Mouse (Mus musculus): Measurements from ENCODE around the gene Disp3. TPM values are rescaled to one million over a fixed set of nuclear protein-coding genes. Genes with fewer than 3 reads are reported as not detected.

Disp3 gene
- polyA plus RNA-seq, 1 experiment from 2014 or later, result 7.8 TPM

- no peak overlapping the region for H3K4me2 ChIP-seq (replicated peaks)
- ATAC-seq (ENCODE audit: low FRiP score, low read depth), result peak; percentile 41; the same call in 1 of the 2 replicates
- H3K9ac ChIP-seq (replicated peaks), result no peak overlapping the region
- H3K4me3 ChIP-seq, result no peak overlapping the region
- H3K4me1 ChIP-seq, result peaks cover 19% of the 10 kb centered on the region
- no peaks in the 10 kb centered on the region for H3K9me3 ChIP-seq
- H3K27ac ChIP-seq (replicated peaks), result no peak overlapping the region
- H3K27me3 ChIP-seq, result peaks cover 47% of the 10 kb centered on the region
- no peaks in the 10 kb centered on the region for H3K36me3 ChIP-seq
- 53% methylated on average over 5 of the region's 5 CpGs for WGBS
Observed at GRCm38 (mm10) chr4:148214460-148215136, 73.2 kb downstream of the Disp3 start.

GRCm38 (mm10) chr4:148204873-148205232 lies 82.9 kb downstream of the Disp3 start:
- no peak for ATAC-seq (ENCODE audit: low FRiP score, low read depth)
- Histone ChIP-seq H3K4me3 (no peak overlapping the region), H3K9me3 (no peaks in the 10 kb centered on the region), H3K4me2 (replicated peaks) (no peak overlapping the region), H3K27me3 (no peaks in the 10 kb centered on the region), H3K27ac (replicated peaks) (peak overlapping the region; percentile 15), H3K9ac (replicated peaks) (no peak overlapping the region), H3K36me3 (no peaks in the 10 kb centered on the region), H3K4me1 (no peaks in the 10 kb centered on the region; the same call in 1 of the 2 replicates)
- WGBS, result 59% methylated on average over 6 of the region's 6 CpGs

GRCm38 (mm10) chr4:148204061-148204872 lies 83.5 kb downstream of the Disp3 start:
- Histone ChIP-seq H3K9me3 (no peaks in the 10 kb centered on the region), H3K36me3 (no peaks in the 10 kb centered on the region), H3K27me3 (peaks cover 4% of the 10 kb centered on the region; the same call in 1 of the 2 replicates), H3K4me3 (no peak overlapping the region), H3K9ac (replicated peaks) (no peak overlapping the region), H3K4me2 (replicated peaks) (no peak overlapping the region), H3K27ac (replicated peaks) (peak overlapping the region; percentile 15), H3K4me1 (no peaks in the 10 kb centered on the region; the same call in 1 of the 2 replicates)
- whole genome bisulfite sequencing, result 46% methylated on average over 15 of the region's 15 CpGs
- ATAC-seq (ENCODE audit: low FRiP score, low read depth), result no peak

GRCm38 (mm10) chr4:148203557-148203956 lies 84.2 kb downstream of the Disp3 start:
- H3K4me3 ChIP-seq, result no peak overlapping the region
- no peaks in the 10 kb centered on the region for H3K36me3 ChIP-seq
- H3K4me2 ChIP-seq (replicated peaks), result no peak overlapping the region
- no peak overlapping the region for H3K9ac ChIP-seq (replicated peaks)
- 97% methylated on average over 2 of the region's 2 CpGs for WGBS
- H3K9me3 ChIP-seq, result no peaks in the 10 kb centered on the region
- no peak for ATAC-seq (ENCODE audit: low FRiP score, low read depth)
- H3K27ac ChIP-seq (replicated peaks), result no peak overlapping the region
- H3K27me3 ChIP-seq, result peaks cover 10% of the 10 kb centered on the region; the same call in 1 of the 2 replicates
- H3K4me1 ChIP-seq, result peaks cover 6% of the 10 kb centered on the region

GRCm38 (mm10) chr4:148198721-148199120 lies 89.0 kb downstream of the Disp3 start:
- Histone ChIP-seq H3K4me3 (no peak overlapping the region), H3K27ac (replicated peaks) (no peak overlapping the region), H3K4me1 (peaks cover 13% of the 10 kb centered on the region), H3K36me3 (no peaks in the 10 kb centered on the region), H3K9me3 (no peaks in the 10 kb centered on the region), H3K4me2 (replicated peaks) (no peak overlapping the region), H3K27me3 (peaks cover 13% of the 10 kb centered on the region; the same call in 1 of the 2 replicates), H3K9ac (replicated peaks) (peak overlapping the region; percentile 15; the same call in 1 of the 2 replicates)
- 33% methylated on average over 10 of the region's 10 CpGs for WGBS
- ATAC-seq (ENCODE audit: low FRiP score, low read depth), result no peak

- Histone ChIP-seq H3K9me3 (no peaks in the 10 kb centered on the region), H3K4me2 (replicated peaks) (no peak overlapping the region), H3K27me3 (peaks cover 15% of the 10 kb centered on the region; the same call in 1 of the 2 replicates), H3K36me3 (no peaks in the 10 kb centered on the region), H3K4me3 (no peak overlapping the region), H3K9ac (replicated peaks) (no peak overlapping the region), H3K4me1 (peaks cover 24% of the 10 kb centered on the region), H3K27ac (replicated peaks) (no peak overlapping the region)
- no peak for ATAC-seq (ENCODE audit: low FRiP score, low read depth)
Observed at GRCm38 (mm10) chr4:148194400-148194799, 93.4 kb downstream of the Disp3 start.

GRCm38 (mm10) chr4:148192707-148193245 lies 95.0 kb downstream of the Disp3 start:
- peak; percentile 50; the same call in 1 of the 2 replicates for ATAC-seq (ENCODE audit: low FRiP score, low read depth)
- H3K27me3 ChIP-seq, result peaks cover 7% of the 10 kb centered on the region; the same call in 1 of the 2 replicates

More at GRCm38 (mm10) chr4:148192707-148193245, 95.0 kb downstream of the Disp3 start:
- H3K36me3 ChIP-seq, result no peaks in the 10 kb centered on the region
- H3K4me1 ChIP-seq, result peaks cover 16% of the 10 kb centered on the region; the same call in 1 of the 2 replicates
- no peaks in the 10 kb centered on the region for H3K9me3 ChIP-seq
- H3K27ac ChIP-seq (replicated peaks), result 0 out of 2 replicates have a peak overlapping the region, but pooled peaks have one; percentile 20
- H3K9ac ChIP-seq (replicated peaks), result no peak overlapping the region
- no peak overlapping the region for H3K4me2 ChIP-seq (replicated peaks)
- no peak overlapping the region for H3K4me3 ChIP-seq
- WGBS, result 37% methylated on average over 11 of the region's 11 CpGs

Other genes starting within 250 kb of the Disp3 start
- gene Clcn6, start 249.1 kb downstream of the Disp3 start, polyA plus RNA-seq (2016; fragmentation: Nextera tagmentation; extraction: Ambion mirVana), result 26.9 and 29.7 TPM in 2 replicates
- 44.5 and 44.8 TPM in 2 replicates for gene Mthfr, start 248.9 kb downstream of the Disp3 start, polyA plus RNA-seq (2016; fragmentation: Nextera tagmentation; extraction: Ambion mirVana)
- 11.2 and 11.9 TPM in 2 replicates for gene Agtrap, start 199.9 kb downstream of the Disp3 start, polyA plus RNA-seq (2016; fragmentation: Nextera tagmentation; extraction: Ambion mirVana)
- 94.7 and 95.2 TPM in 2 replicates for gene Mad2l2, start 157.6 kb downstream of the Disp3 start, polyA plus RNA-seq (2016; fragmentation: Nextera tagmentation; extraction: Ambion mirVana)
- 16.7 and 16.8 TPM in 2 replicates for gene Draxin, start 157.3 kb downstream of the Disp3 start, polyA plus RNA-seq (2016; fragmentation: Nextera tagmentation; extraction: Ambion mirVana)
- gene Fbxo6, start 135.8 kb downstream of the Disp3 start, polyA plus RNA-seq (2016; fragmentation: Nextera tagmentation; extraction: Ambion mirVana), result 14.6 and 17.1 TPM in 2 replicates
- gene Fbxo44, start 127.5 kb downstream of the Disp3 start, polyA plus RNA-seq (2016; fragmentation: Nextera tagmentation; extraction: Ambion mirVana), result 77.4 and 79.8 TPM in 2 replicates
- 1.5 and 2.1 TPM in 2 replicates for gene Fbxo2, start 127.3 kb downstream of the Disp3 start, polyA plus RNA-seq (2016; fragmentation: Nextera tagmentation; extraction: Ambion mirVana)
- 20.5 and 21.1 TPM in 2 replicates for gene Ubiad1, start 156.8 kb upstream of the Disp3 start, polyA plus RNA-seq (2016; fragmentation: Nextera tagmentation; extraction: Ambion mirVana)
- 33.3 and 35.4 TPM in 2 replicates for gene Mtor, start 160.6 kb upstream of the Disp3 start, polyA plus RNA-seq (2016; fragmentation: Nextera tagmentation; extraction: Ambion mirVana)
- 0.27 and 0.51 TPM in 2 replicates for gene Angptl7, start 212.5 kb upstream of the Disp3 start, polyA plus RNA-seq (2016; fragmentation: Nextera tagmentation; extraction: Ambion mirVana)

Measured in midbrain, embryonic 12.5 days (tissue).